Mouse (Mus musculus) layer of hippocampus, postnatal 25 days (tissue): Measurements from ENCODE around the gene Slc22a22. TPM values are rescaled to one million over a fixed set of nuclear protein-coding genes. Genes with fewer than 3 reads are reported as not detected.
A peak's percentile ranks its signal among the peaks of the same experiment; 100 is the strongest.

ENCODE experiments used
- DNase-seq, 2 experiments: peaks; one replicate each; pipeline ENCODE4 v3.0.0; 2022; ENCODE audit warnings: mixed read lengths in 2 of 2, low spot score in 1 of 2; ENCODE audit errors: extremely low spot score in 1 of 2
- total RNA-seq, 2 experiments: library from RNA; stranded (reverse); gene quantifications; 2 replicates each; pipeline ENCODE4 v1.2.3; 2021

Slc22a22 gene
- not detected for total RNA-seq

DNA sequence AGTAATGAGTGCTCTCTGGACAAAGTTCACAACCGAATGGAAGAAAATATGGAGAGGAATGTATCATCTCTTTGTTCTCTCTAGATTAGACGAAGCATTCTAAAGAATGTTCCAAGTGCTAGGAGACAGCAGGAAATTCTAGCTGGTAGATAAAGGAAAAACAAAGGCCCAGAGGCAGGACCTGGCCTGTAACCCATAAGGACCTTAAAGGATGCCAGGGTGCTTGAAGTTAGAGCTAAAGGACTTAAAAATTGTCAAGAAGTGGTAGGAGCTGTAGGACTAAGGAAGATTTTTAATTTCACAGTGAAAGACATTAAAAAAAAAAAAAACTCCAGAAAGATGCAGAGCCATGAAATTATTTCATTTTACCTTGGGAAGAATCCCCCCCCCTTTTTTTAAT lies at the start of gene Slc22a22:
Gene Slc22a22 (minus strand): TSS at position 101 of the 400 bp plus-strand sequence.
- DNase-seq, result no peak

GRCm38 (mm10) chr15:57523510-57524298 lies 46.3 kb upstream of the Slc22a22 start:
- no peak for DNase-seq

DNA sequence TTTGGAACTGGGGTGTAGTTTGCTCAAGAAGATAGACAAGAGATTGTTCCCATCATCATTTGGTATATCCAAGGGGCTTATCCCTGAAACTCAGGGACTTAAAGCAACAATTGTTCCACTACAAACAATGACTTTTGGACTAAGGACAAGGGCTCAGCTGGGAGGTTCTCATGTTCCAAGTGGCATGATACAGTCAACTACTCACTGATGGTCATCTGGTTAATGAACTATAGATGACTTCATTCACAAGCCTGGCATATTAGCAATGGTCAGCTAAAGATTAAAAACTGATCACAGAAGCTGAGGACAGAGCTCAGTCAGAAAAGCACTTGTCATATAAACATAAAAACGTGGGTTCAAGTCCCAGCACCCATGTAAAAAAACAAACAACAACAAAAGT lies 44.7 kb upstream of the Slc22a22 start:
- DNase-seq, result no peak

GRCm38 (mm10) chr15:57509185-57510172 lies 32.1 kb upstream of the Slc22a22 start:
- no peak for DNase-seq

- DNase-seq, result peak; percentile 66 to 97
These were observed 31.1 kb upstream of the Slc22a22 start for GRCm38 (mm10) chr15:57508242-57509184.

- DNase-seq, result no peak
These were observed 26.8 kb upstream of the Slc22a22 start for GRCm38 (mm10) chr15:57504126-57504705.

DNA sequence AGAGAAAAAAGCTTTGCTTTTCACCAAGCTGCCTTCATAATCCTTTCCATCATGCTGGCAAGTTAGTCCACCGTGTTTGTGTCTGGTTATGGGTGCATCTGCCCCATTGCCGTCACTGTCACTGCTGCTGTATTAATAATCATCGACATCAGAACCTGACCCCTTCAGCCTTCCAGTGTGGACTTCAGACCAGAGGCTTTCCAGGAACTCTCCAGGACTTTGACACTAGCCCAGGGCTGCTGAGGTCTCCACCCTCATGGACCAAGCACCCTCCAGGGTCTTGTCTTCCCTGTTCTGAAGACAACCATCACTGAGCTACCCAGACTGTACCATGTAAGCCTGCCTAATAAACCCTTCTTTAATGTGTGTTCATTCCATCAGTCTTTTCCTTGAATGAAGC lies 26.2 kb upstream of the Slc22a22 start:
- no peak for DNase-seq

DNA sequence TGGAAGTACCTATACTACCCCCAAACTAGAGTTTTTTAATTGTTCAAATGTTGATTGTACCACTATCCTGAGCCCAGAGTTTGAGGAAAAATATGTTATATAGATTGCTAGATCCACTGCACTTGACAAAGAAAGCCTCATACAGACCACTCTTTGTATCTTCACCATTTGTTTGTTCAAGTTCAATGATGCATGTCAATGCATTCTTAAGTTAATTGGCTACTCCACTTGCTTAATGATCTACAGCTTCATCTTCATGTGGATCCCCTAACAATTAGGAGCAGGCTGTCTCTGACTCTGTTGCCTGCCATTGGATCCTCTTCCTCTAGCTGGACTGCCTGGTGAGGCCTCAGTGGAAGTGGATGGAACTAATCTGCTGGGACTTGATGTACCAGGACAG lies 24.1 kb upstream of the Slc22a22 start:
- no peak for DNase-seq

DNA sequence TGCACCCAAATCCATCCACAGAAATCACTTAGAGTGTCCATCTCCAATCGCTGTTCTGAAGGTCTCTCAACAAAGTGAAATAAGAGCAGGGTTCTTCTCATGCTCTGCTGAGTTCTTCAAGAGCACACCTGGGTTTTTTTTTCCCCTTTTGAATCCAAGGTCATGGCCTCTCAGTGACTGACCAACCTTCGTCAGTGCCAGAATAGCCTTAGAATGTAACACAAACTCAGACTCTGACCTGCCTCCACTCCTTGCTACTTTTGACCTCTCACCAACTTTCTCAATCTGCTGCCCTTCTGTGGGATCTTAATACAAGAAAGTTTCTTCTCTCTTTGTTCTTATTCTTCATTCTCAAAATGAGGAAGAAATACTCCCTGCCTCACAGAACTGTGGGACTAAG lies 18.7 kb upstream of the Slc22a22 start:
- no peak for DNase-seq

DNA sequence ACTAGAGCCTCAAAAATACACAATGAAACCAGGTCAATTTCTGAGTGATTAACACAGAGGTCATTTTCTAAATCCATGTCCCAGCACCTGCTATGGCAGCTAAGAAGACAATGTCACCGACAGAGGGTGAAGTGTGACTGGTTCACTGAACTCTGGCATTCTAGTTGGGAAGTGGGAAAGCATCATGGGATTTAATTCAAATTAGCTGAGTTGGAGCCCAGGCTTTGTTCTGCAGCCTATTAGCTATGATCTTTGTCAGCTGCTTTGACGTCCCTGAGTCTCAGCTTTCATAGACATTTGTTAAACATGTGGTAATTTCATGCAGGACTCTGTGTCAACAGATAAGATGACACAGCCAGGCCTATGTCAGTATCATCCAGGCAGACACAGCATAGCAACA lies 5.1 kb upstream of the Slc22a22 start:
- no peak for DNase-seq

DNA sequence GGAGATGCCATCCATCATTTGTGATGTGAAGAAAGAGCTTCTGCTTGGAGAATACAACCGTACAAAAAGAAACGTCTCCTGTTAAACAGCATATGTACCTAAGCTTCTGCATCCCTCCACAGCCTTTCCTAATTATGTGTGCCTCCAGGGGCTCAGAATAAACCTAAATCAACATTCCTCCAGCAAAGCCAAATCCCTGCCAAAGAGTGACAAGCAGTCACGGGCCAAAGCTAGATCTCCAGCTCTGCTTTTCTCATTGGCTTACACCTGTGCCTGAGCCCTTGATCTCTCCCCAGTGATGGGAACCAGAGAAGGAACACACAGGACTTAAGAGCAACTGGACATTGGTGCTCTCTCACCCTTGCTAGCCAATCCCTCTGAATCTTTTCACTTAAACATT lies 5.8 kb downstream of the Slc22a22 start:
- DNase-seq, result no peak

GRCm38 (mm10) chr15:57465996-57466395 lies 11.4 kb downstream of the Slc22a22 start:
- no peak for DNase-seq

- no peak for DNase-seq
These were observed 12.4 kb downstream of the Slc22a22 start for GRCm38 (mm10) chr15:57465061-57465460.

DNA sequence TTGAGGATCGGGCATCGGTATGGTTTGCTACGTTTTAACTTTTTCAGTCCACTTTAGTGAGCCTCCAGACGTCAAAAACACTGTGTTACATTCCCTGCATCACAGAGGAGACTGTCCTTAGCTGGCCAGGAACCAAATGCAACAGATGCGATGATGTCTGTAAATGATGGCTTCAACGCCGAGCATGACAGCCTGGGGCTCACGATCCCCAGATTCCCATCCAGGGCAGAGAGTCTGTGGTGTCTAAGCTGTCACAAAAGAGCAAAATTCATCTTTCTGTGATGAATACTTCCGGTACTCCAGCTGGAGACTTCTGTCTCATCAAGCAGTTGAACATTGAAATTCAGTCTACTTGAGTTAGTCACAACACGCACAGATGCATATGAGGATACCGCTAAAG lies 13.4 kb downstream of the Slc22a22 start:
- DNase-seq, result peak in 1 of 2 experiments; percentile 3

GRCm38 (mm10) chr15:57461284-57461683 lies 16.1 kb downstream of the Slc22a22 start:
- DNase-seq, result no peak

- DNase-seq, result no peak
These were observed 20.1 kb downstream of the Slc22a22 start for GRCm38 (mm10) chr15:57457374-57457773.

- no peak for DNase-seq
These were observed 42.6 kb downstream of the Slc22a22 start for GRCm38 (mm10) chr15:57434710-57435404.

DNA sequence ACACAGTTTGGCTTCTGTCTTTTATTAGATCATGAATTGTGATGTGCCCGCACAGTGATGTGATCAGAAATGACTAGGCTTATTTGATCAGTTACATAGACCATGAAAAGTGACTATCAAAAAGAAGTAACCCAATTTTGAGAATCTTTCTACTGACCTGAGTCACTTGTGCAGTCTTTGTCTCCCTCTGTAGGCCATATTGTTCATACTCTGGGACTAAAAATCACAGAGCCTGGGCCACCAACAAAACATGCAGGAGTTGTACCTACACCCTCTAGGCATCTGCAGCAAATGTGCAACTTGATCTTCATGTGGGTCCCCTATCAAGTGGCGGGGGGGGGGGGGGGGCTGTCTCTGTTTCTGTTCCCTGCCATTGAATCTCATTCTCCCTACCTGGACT lies 68.9 kb downstream of the Slc22a22 start:
- DNase-seq, result peak in 1 of 2 experiments; percentile 4

GRCm38 (mm10) chr15:57398439-57399148 lies 78.8 kb downstream of the Slc22a22 start:
- no peak for DNase-seq
